Mouse (Mus musculus) liver, embryonic 14 days (tissue): ENCODE results near the gene Acp4. TPM values are rescaled to one million over a fixed set of nuclear protein-coding genes. Genes with fewer than 3 reads are reported as not detected.

Experiments
- polyA plus RNA-seq: library from polyadenylated mRNA; depleted of rRNA; stranded (reverse); fragments of >200 nt; gene quantifications from 2 replicates; pipeline ENCODE4 v1.2.3, GENCODE M21; 2012; rRNA removed

Gene Acp4
- polyA plus RNA-seq: not detected in 2 replicates

DNA sequence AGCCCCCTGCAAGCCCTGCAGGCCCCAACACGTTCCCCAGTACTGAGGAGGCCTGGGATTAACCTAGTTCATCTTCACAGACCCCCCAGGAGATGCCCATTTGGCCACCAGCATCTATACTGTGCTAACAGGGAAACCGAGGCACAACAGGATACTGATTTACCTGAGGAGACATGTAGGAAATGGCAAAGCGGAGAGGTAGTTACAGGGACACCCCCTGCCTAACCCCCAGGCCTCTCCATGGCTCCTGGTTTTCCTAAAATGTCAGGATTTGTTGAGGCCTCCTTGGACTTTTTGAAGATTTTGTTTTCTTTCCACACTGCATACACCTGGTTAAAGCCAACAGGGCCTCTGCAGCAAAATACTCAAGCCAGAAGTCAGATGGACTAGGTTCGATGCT, at the start of gene Acp4:
TSS of gene Acp4 (minus strand) at position 101 of the 400 bp plus-strand sequence.

DNA sequence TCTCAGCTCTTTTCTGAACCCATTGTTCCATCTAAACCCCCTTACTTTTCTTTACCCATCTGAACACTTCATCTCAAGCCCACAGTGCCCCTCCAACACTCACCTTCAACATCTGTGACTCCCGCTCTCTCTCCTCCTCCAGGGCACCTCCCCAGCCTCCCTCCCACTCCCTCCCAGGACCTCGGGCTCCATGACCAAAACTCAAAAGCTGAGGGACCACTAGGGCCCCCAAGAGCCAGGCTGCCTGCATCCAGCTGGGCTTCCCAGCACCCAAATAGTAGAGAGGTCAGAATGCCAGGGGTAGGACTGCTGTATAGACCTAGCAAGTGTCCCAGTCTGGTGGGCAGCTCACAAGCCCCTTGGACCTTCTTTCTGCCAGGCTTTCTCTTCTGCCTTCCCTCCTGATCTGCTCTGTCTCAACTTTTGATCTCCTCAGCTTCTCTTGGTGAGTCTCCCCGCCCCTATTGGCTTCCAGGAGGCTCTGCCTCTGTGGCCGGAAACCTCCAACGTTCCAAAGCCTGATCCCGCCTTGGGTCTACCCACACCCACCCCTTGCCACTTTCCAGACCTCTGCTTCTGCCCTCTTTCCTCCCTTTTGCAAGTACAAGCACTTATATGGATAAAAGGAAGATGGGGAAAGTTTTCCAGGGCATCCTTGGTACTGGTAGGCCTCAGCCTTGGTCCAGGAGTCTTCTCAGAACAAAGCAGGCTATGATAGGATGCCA, 49.5 kb upstream of the Acp4 start, which contains the start of gene Clec11a:
TSS of gene Clec11a (minus strand) at position 387 of the 725 bp plus-strand sequence.

DNA sequence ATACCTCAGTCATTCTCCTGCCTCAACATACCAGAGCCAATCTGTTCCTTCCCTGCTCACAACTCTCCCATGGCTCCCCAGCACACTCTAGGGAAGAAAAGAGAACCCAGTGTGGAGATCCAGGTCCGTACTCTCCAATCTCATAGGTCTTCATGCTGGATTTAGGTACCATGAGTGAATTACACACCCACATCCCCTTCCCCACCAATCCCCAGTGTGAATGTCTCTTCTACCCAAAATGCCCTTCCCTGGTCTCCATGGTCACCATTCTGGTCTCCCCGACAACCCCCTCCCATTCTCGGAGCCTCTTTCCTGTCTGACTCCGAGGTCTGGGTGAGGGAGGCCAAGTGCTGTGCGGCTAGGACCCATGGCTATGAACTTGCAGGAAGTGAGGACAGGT, 4.0 kb upstream of the Acp4 start, which contains the start of gene Gm15517:
TSS of gene Gm15517 (plus strand) at position 301 of the 400 bp plus-strand sequence.

DNA sequence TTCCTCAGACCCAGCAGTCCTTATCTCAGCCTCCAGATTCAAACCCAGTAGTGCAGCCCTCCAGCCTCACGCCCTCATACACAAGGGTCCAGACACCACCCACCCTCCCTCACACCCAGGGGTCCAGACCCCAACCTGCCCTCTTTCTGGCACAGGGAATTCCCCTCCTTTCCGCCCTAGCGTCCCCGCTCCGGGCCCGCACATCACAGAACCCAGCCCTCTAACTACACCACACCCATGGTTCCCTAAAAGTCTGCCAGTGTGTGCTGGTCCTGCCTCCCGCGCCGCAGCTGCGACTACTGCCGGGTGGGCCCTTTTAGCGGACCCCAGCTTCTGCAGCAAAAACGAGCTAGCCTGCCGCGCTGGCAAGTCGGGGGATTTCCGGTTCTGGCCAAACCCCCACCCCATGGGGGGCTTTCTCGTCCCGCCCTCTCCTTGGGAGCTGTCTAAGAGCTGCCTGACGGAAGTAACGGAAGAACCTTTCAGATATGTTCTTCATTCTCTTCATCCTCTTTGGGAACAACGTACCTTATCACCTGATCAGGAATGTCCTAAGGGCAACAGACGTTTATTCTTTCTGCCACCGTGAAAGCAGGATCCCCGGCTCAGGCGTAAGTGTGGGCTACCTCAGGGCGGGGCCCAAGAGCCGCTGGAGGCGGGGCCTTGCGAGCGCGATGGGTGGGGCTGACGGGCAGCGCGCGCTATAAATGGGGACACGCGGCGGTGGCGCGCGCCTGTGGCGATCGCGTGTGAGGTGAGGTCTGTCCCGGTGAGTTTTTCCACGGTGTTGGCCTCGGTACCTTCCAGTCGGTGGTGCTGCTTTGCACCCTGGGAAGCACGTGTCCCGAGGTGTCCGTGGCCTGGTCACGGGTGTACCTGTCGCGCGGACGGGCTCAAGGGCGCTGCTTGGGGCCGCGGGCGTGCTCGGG, 10.9 kb downstream of the Acp4 start, which contains the start of the genes 1700028J19Rik and 2410002F23Rik:
TSS of gene 1700028J19Rik (minus strand) at position 641 of the 929 bp plus-strand sequence.
TSS of gene 2410002F23Rik (plus strand) at position 668 of the 929 bp plus-strand sequence.

DNA sequence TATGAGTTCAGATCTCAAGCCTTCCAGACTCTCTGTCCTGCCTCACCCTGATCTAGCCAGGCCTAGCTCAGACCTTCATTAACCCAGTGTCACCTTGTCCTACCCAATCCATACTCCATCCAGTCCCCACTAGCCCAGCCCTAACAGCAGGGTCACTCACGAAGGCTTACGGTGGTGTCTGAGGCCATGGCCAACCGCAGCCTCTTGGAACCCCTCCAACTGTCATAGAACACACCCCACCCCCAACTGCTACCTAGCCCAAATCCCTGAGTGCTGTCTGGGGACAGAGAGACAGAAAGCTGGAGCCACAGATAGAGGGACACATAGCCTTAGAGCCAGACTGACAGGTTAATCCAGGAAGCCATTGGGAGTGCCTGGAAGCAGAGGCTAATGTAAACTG, 21.3 kb downstream of the Acp4 start, which contains the start of gene Gm36864:
TSS of gene Gm36864 (plus strand) at position 269 of the 400 bp plus-strand sequence.

DNA sequence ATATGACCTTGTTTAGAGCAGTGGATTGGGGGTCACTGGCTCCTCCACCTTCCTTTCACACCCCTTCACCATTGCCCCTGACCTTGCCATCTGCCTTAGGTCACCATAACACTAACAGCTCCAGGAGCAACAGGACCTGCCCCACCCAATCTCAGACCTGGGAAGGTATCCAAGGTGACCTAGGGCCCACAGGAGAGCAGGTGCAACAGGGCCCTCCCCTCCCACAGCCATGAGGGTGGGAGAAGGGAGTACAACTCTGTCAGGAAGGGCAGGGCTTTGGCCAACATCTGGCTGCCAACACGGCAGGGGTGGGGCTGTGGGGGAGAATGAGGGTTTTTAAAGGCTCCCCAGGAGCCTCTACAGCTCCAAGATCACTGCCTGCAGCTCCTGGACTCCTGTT, 32.1 kb downstream of the Acp4 start, which contains the start of gene Klk1:
TSS of gene Klk1 (plus strand) at position 285 of the 400 bp plus-strand sequence.

DNA sequence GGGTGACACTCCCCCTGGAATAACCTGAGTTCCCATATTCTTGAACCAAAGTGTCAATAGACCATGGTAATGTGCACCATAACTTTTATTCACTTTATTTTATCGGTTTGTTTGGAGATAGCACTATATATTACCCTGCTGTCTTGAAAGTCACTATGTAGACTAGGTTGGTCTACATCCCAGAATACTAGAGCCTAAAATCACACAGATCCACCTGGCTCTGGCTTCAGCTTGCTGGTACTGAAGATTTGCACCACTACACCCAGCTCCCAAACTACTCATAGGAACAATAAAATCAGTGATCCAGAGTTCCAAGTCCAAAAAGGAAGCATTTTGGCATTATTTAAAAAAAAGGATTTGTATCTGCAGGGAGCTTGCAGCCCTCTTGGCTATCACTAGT, 41.5 kb downstream of the Acp4 start, which contains the start of gene Klk1b5:
TSS of gene Klk1b5 (plus strand) at position 301 of the 400 bp plus-strand sequence.

DNA sequence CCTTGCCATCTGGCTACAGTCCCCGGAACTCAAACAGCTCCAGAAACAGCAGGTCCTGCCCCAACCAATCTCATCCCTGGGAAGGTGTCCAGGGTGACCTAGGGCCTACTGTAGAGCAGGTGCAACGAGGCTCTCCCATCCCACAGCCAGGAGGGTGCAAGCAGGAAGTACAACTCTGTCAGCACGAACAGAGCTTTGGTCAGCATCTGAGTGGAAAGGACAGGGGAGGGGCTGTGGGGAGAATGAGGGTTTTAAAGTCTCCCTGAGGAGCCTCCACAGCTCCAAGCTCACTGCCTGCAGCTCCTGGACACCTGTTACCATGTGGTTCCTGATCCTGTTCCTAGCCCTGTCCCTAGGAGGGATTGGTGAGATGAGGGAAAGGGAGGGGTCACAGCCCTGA, 50.0 kb downstream of the Acp4 start, which contains the start of gene Klk1b4:
TSS of gene Klk1b4 (plus strand) at position 301 of the 400 bp plus-strand sequence.

Other genes starting within 250 kb of the Acp4 start
- not detected in 2 replicates for gene Klk1b26, start 245.2 kb downstream of the Acp4 start, polyA plus RNA-seq
- gene Klk1b27, start 205.1 kb downstream of the Acp4 start, polyA plus RNA-seq: not detected in 2 replicates
- not detected in 2 replicates for gene Klk1b21, start 155.1 kb downstream of the Acp4 start, polyA plus RNA-seq
- gene Klk1b22, start 144.7 kb downstream of the Acp4 start, polyA plus RNA-seq: not detected in 2 replicates
- not detected in 2 replicates for gene Klk1b16, start 120.6 kb downstream of the Acp4 start, polyA plus RNA-seq
- not detected in 2 replicates for gene Klk1b24, start 69.1 kb downstream of the Acp4 start, polyA plus RNA-seq
- not detected in 2 replicates for gene Klk1b3, start 59.2 kb downstream of the Acp4 start, polyA plus RNA-seq
- not detected in 2 replicates for gene Klk1b4, start 49.9 kb downstream of the Acp4 start, polyA plus RNA-seq
- gene Klk1b5, start 41.4 kb downstream of the Acp4 start, polyA plus RNA-seq: not detected in 2 replicates
- gene Klk1, start 32.0 kb downstream of the Acp4 start, polyA plus RNA-seq: 0.03 TPM in 1 of 2 replicates, not detected in the other
- gene Gm36864, start 21.2 kb downstream of the Acp4 start, polyA plus RNA-seq: not detected in 2 replicates
- 1.0 TPM in 2 replicates for gene 1700028J19Rik, start 10.7 kb downstream of the Acp4 start, polyA plus RNA-seq
- 40.7 and 42.2 TPM in 2 replicates for gene 2410002F23Rik, start 10.7 kb downstream of the Acp4 start, polyA plus RNA-seq
- not detected in 2 replicates for gene Gm15517, start 4.1 kb upstream of the Acp4 start, polyA plus RNA-seq
- 0.36 and 0.86 TPM in 2 replicates for gene Clec11a, start 49.5 kb upstream of the Acp4 start, polyA plus RNA-seq
- 0.02 and 0.03 TPM in 2 replicates for gene Shank1, start 52.9 kb upstream of the Acp4 start, polyA plus RNA-seq
- 0.02 TPM in 2 replicates for gene Syt3, start 126.7 kb upstream of the Acp4 start, polyA plus RNA-seq
- gene 1700008O03Rik, start 128.4 kb upstream of the Acp4 start, polyA plus RNA-seq: 0.12 and 0.18 TPM in 2 replicates
- gene Lrrc4b, start 171.6 kb upstream of the Acp4 start, polyA plus RNA-seq: 0.02 and 0.09 TPM in 2 replicates
- gene Aspdh, start 208.0 kb upstream of the Acp4 start, polyA plus RNA-seq: 6.9 and 9.4 TPM in 2 replicates
- gene Josd2, start 210.6 kb upstream of the Acp4 start, polyA plus RNA-seq: 183 and 206 TPM in 2 replicates
- 39.1 and 45.1 TPM in 2 replicates for gene Emc10, start 239.2 kb upstream of the Acp4 start, polyA plus RNA-seq
- 1.5 and 1.6 TPM in 2 replicates for gene Fam71e1, start 239.2 kb upstream of the Acp4 start, polyA plus RNA-seq